Mouse (Mus musculus) layer of hippocampus, adult 11-12 months (tissue): ENCODE measurements around the gene Corin.

Source experiments
- DNase-seq: peaks from one replicate; pipeline ENCODE4 v3.0.0; 2022; ENCODE audit warnings: low spot score

The Corin gene

DNA sequence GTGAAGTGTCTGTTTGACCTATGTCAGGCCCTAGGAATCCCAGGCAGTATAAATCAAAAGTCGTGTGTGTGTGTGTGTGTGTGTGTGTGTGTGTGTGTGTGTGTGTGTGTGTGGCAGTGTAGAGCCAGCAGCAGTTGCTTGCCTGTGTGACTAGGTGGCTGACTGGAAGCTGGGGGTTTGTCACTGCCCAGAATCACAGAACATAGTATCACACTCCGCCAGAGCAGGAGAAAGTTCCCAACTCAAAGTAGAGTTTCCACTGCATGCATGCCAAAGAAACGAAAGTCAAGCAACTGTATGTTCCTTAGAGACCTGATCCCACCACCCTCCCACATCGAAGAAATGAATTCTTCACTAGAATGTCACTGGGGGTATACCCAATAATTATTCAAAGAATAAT, 61.3 kb downstream of the Corin start:
- no peak for DNase-seq

DNA sequence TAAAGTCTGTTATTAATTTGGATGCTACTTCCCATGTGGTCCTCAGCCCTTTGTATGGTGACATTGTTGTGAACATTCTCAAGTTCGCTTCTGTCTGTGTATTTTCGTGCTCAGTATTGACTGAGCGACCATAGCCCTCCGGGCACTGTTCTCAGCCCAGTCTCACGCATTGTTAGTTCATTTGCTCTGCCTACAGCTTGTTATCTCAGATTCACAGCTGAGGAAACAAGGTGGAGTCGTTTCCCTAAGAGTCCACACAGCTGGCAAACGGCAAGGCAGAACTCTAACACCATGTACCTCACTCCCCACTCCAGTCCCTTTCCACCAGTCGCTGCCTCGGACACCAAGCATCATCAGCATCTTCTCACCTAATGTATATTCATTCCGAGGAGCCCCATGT, 63.1 kb downstream of the Corin start:
- DNase-seq = no peak

DNA sequence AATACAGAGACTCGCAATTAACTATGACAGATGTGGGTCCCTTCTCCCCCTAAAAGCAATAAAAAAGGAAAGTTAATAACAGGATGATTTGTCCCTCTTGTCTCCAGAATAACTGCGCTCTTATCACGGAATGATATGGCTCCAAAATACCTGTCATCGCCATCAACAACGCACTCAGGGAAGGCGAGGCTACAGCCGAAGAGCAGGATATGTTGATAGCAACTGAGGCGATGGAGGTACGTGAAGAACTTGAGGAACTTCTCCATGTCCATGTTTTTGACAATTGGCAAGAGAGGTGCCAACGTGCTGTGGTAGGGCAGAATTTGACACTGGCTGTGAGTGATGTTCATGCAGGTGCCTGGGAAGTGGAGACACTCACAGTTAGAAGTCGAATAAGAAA, 69.2 kb downstream of the Corin start:
- DNase-seq = no peak

DNA sequence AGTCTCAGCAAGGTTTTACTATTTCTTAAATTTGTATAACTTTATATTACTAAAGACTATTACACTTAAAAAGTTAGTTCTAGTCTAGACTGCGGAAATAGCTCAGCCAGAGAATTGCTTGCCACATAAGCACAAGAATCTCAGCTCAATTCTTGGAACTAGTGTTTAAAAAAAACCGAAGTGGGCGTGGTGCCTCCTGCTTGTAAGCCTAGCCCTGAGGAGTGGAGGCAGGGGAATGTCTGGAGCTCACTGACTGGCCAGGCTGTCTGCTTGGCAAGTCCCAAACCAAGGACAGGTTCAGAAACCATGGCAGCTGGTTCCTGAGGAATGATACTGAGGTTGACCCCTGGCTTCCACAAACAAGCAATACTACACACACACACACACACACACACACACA, 72.4 kb downstream of the Corin start:
- DNase-seq = no peak

DNA sequence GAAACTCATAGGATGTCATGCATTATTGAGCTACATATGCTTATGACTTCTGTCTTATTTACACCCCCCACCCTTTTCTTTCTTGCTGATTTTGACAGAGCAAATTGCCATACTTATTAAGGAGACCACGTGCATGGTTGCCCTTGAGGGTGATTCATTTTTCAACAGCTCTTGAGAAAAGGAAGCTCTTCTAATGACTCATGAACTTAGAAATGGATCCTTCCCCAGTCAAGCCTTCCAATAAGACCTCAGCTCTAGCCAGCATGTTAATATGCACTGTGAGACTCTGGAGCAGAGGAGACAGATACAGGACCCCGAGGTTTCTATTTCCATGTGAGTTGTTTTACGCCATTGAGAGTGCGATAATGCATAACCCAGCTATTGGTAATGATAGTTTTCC, 76.7 kb downstream of the Corin start:
- DNase-seq = no peak

DNA sequence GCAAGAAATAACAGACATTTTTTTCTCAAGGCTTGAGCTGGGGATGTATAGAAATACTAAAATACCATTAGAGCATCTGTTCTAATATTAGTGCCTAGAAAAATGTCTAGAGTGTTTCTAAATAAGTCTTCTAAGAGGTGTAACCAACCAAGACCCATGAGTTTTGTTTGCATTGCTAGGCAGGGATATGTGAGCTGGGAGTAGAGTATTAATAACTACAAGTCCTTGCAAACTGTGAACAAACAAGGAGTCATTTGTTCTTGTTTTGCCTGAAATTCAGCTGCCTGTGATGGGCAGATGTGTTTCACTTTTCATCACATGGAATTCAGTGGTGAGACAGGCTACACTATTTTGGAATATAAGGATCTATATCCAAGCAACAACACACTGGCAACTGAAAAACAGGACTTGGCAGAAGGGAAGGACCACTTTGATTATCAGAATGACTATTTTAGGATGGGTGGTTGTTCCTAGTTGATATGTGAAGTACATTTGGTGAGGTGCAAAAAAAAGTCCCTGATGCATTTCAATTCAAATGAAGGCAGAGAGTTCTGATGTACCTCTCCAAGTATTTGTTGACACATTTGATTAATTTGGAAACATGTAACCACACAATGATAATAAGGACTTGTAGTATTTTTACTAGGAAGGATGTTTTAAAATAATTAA, 78.8 kb downstream of the Corin start:
- DNase-seq = peak; percentile 12

DNA sequence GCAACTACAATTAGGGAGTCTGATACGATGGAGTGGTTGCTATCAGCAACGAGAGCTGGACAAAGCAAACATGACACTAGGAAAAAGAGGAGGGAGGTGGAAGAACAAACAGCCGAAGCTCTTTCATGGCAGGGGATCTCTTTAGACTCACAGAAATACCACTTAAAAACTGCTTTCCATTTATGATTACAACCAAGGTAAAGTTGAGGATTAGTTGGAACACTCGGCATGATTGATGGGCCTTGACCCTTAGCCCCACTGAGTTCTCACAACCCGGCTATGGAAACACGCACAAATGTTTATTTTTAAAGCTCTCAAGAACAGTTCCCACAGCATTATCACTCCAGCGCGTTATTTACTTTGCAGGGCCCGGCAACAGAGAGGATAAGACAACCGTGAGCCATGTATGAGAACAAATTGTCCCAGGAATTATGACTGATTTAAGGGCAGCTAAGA, 92.4 kb downstream of the Corin start:
- no peak for DNase-seq

DNA sequence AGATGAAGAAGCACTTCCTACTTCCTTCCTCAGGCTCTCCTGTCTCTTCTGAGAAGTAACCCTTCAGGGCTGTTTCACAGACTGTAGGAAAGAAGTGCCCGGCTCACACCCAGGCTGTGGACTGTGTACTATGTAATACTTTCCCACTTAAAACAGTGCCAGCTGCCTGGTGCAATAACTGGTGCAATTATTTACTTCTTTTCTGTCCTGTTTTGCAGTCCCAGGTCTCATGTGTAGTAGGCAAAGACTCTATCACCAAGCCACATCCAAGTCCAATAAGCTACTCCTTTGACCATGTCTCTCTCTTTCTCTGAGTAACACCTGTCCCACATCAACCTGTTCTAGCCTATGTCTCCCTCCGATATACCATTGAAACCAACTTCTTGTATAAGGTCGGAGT, 93.4 kb downstream of the Corin start:
- DNase-seq = no peak

DNA sequence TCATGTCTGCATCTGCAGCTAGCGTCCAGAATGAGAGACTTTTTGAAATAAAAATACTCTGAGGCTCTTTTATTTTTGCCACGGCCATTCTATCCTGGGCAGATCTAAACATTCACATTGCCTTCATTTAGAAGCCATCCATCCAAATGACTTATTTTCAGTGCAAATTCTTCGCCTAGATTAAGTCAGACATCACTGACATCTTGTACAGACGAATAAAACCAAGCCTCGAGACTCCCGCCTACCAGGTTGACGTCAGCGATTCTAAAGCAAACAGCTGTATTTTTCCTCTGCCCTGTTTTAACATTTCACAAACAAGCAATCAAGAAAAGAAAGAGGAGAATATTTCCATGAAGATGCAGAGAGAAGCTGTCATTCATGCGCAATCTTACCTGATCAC, 100.9 kb downstream of the Corin start:
- DNase-seq = no peak

DNA sequence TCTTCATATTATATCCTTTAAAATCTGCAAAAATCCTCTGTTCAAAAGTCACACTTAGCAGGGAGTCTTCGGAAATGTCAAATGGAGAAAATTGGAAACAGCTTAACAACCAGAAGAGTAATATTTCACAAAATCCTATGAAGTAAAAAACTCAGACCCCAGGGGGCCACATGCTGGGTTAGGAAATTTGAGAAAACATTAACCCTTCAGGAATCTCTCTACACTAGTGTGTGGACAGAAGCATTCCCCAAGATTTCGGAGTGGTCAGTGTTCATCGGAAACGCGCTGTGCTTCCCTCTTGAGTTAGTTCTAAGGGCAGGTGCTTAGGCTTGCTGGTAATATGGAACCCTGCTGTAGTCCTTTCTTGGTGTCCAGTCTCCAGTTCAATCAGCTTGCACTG, 101.4 kb downstream of the Corin start:
- DNase-seq = no peak

DNA sequence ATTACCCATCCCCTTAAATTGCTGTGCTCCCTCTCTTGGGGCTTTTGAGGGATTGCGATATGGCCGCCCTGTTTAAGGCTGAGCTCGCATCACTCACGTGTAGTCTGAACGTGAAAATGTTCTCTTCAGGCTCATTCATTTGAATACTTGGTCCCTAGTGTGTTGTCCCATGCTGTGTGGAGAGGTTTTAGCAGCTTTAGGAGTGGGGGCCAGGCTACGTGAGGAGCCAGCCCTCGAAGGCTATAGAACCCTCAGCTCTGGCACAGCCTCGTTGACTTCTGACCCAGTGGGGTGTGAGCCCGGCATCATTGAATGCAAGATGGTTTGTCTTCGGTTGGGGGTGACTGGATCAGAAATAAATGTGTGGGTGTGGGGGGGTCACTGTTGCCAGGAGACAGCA, 102.5 kb downstream of the Corin start:
- DNase-seq = no peak

DNA sequence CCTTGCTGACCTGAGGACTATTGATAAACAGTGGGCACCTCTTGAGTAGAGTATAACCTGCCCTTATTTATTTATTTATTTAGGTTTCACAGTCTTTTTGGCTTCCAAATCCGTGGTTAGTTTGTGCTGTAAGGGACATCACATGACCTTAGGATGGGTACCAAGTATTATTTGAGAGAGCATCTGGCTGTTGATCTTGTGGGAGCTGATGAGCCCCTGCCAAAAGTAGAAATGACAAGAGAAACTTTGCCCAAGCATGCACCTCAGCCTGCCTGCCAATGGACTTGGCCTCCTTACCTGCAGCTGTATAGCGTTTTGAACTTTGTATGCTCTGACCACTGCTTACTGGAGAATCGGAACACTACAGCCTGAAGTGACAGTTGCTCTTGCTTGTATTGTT, 103.0 kb downstream of the Corin start:
- no peak for DNase-seq

DNA sequence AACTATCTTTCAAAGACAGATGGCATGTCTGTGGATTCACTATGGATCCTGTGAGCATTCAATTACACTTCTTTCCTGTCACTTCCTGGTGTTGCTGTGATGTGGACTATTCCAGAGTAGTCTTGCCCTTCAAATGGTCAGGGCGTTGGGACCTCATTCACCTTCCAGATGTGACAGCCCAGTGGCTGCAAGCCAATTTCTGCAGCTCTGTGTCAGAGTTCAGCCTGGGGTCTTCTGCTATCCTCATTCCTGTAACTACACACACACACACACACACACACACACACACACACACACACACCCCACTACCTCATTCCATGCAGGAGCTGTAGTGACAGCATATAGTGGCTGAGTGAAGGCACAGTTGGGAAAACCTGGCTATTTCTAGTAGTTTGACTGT, 122.1 kb downstream of the Corin start:
- DNase-seq = no peak

DNA sequence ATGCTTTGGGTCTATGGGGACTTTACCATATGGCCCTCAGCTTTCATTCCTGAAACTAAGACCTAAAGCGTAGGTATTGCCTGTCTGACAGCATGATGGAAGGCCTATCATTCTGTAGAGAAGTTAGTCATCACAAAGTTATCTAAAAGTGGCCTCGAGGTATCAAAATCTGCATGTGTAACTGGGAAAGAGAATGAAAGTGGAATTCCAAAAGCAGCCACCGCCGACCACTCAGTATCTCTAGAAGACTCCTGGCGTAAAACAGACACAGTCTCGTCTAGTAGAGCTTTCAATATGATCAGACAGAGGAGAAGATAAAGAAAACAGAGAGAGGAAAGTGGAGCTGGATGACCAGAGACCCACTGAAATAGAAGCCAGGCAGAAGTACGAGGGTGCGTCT, 123.7 kb downstream of the Corin start:
- DNase-seq = no peak

DNA sequence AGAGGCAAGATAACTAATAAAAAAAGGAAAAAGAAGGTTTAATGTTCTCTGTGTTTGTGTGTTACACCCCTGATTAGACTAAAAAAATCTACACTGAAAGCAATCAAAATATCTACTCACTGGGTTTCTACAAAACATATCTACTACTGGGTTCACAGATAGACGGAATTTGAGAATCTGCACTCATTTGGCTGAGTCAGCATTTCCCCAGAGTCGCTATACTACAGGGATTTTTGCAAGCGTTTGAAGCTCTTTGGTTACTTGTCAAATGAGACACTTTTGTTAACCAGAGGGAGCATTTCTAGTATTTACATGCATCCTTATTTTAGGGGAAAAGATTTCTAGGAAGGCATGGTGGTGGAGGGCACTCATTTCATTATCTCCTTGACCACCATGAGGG, 136.3 kb downstream of the Corin start:
- DNase-seq = no peak

DNA sequence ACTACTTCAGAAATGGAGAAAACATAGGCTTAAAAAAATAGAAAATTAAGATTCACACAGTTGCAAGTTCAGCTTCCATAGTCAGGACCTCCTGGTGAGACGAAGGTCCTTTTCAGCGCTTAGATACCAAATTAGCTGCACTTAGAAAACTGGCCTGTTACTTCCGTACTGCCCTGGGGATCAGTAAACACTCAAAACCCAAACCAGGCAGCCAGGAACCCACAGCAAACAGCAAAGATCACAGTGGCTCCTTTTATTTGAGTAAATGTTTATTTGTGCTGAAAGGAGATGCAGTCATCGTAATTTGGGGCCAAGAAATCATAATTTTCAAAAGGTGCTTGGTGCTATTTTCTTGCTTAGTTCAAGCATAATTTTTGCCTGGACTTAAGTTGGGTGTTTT, 138.5 kb downstream of the Corin start:
- no peak for DNase-seq

DNA sequence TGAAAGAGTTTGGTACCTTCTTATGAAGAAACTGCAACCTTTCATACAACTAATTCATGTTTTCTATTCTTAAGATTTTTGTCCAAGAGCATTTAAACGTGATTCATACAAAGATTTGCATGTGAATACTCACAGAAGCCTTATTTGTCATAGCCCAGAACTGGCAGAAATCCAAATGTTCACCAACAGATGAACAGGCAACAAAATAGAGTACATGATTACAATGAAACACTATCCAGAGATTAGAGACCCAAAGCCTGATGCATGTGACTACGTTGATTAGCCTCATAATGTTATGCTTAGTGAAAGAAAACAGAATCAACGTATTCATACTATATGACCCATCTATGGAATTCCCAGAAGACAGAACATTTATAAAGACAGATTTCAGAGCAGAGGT, 140.4 kb downstream of the Corin start:
- no peak for DNase-seq

DNA sequence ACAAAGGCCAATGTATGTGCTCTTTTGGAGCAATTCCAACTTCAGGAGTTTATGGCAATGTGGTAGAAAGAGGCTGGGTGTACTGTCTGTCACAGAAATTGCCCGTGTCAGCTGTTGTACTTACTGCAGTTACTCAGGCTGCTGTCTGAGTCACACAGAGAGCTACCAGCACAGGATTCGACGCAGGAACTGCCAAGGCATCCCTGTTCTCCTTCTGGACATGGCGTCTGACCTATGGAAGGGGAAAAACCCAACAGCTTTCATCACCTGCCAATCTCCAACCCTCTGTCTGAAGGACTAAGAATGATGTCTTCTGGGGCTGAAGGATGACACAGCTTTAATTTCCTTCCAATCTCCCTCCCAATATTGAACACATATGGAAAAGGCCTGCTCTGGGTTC, 150.5 kb downstream of the Corin start:
- no peak for DNase-seq

DNA sequence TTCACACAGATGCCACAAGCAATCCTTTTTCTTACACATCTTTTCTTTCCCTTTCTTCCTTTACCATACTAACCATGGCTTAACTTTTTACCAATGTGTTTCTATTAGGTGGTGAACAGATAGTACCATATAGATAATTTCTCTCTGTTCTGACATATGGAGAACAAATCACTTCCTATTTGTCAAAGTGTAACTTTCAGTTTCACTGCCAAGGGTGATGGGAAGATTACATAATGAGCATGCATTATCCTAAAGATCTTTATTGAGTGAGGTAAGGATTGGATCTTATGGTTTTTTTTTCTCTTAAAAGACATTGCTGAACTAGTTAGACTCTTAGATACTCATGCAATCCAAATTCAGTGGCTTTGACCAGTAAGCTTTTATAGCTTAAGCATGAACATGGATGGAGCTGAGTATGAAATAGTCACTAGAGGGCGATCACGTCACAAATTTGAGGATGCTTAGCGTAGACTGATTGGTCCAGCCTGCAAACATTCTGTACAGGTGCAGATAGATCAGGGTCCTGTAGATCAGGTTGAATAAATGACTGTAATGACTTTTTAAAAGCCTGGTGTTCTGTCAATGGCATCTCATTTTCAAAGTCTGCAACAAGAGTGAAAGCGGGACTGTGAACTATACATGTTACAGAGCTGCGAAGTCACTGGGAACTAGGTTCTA, 154.1 kb downstream of the Corin start:
- peak; percentile 56 for DNase-seq

DNA sequence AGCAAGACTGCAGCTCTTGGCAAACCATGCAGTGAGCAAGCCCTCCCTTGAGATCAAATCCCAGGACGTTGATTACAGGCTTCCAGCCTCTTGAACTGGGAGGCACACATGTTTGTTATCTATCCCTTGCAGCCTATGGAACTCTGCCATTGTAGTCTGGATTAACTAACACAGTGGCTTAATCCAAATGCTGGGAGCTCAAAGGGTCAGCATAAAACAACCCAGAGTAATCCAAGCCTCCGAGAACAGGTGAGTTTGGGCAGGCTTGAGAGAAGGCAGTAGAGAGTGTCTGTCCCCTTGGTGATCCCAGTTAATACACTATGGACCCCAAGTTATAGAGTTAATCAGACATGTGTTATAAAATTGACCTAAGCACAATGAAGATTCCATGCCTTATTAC, 155.7 kb downstream of the Corin start:
- no peak for DNase-seq

DNA sequence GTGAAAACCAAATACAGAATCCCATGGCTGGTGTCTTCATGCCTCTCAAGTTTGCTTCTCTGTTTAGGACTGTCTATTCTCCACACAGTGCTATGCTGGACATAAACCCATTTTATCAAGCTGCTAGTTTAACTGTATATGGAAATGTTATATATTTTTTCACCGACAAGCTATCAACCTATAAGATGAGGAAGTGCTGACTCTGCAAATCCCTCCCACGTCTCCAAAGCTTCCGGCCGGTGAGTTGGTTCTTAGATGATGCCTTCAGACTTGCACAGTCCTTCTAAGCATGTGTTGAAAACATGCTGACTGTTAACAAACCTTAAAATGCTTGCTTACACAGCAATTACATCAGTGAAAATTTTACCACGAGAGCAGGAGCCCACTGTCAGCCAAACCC, 168.4 kb downstream of the Corin start:
- no peak for DNase-seq

DNA sequence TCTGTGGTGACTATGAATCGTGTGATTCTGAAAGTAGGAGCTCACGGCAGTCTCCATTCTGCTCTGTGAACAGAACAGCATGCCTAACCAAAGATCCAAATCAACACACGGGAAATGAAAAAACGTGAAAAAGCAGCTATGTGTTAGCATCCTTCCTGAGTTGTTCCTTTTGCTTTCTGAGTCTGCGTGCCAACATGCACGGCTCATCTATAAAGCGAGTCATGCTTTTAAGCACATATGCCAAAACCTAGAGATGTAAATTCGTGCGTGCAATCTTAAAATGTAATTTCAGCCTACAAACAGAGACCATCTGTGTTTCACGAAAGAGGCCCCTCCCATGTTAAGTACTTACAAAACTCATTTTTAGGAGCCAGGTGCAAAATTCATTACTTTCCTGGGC, 171.4 kb downstream of the Corin start:
- DNase-seq = no peak

DNA sequence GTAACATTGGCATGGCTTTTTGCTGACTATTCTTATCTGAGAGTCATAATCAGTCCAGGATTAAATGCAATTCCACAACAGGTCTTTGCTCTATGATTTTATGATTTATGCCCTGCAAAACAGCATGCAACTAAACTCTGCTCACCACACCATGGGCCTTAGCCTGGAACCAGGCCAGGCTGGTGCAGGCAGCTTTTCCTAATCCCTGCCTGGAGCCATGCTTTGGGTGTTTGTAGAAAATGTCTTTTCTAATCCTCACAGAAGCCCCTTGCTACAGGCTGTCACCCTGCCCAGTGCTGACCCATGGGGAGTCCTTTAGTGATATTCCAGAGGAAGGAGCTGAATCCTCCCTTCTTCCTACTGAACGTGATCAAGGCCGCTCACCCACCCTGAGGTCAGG, 173.1 kb downstream of the Corin start:
- DNase-seq = no peak

DNA sequence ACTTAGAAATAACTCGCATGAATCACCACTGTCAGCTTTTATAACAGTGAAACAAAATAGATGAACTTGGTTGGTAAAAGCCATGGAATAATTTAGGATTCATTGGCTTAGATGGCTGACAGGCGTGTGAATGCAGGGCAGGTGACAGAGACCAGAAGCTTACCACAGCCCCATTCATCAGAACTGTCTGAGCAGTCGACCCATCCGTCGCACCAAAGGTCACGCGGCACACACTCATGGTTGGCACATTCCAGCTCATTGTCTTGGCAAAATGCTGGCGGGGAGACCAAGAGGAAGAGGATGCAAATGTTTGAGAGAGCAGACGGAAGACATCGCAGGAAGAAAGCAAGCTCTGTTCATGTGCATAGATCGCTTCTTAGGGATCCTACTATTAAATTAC, 173.6 kb downstream of the Corin start:
- no peak for DNase-seq
